Mouse (Mus musculus) heart, postnatal 36 days (tissue): ENCODE data around the gene Laptm5. TPM values are rescaled to one million over a fixed set of nuclear protein-coding genes. Genes with fewer than 3 reads are reported as not detected.

Experiments
- DNase-seq, 2 experiments: peaks; one replicate each; pipeline ENCODE4 v3.0.0; 2021 to 2022
- intact Hi-C: fragments of 180-260 bp; cut with DNase I; formaldehyde crosslinking; loops from one replicate; pipeline ENCODE4 v1.15.1; 2025
- total RNA-seq, 2 experiments: library from RNA; stranded (reverse); gene quantifications; 2 replicates each; pipeline ENCODE4 v1.2.3; 2021

The Laptm5 gene
- total RNA-seq, 2 experiments from 2014 or later = 20.7 to 27.1 TPM

GRCm38 (mm10) chr4:130895701-130896100 lies 17.2 kb upstream of the Laptm5 start:
- no peak for DNase-seq

GRCm38 (mm10) chr4:130896372-130896771 lies 16.6 kb upstream of the Laptm5 start:
- peak; percentile 51 to 60 for DNase-seq
- intact Hi-C loops = loop anchor here (1.0 kb wide), 1 partner anchor 51 kb away; no protein-coding TSS in a partner anchor

More at GRCm38 (mm10) chr4:130895701-130896100, 17.2 kb upstream of the Laptm5 start:
- intact Hi-C loops = loop anchor here (1.0 kb wide), 1 partner anchor 52 kb away; no protein-coding TSS in a partner anchor

GRCm38 (mm10) chr4:130899383-130899781 lies 13.5 kb upstream of the Laptm5 start:
- DNase-seq = no peak
- intact Hi-C loops = no loop called here

- DNase-seq = peak in 1 of 2 experiments; percentile 44
- intact Hi-C loops = no loop called here
Observed at GRCm38 (mm10) chr4:130899782-130900427, 13.0 kb upstream of the Laptm5 start.

GRCm38 (mm10) chr4:130900746-130901145 lies 12.2 kb upstream of the Laptm5 start:
- DNase-seq = no peak
- intact Hi-C loops = no loop called here

GRCm38 (mm10) chr4:130902289-130902781 lies 10.6 kb upstream of the Laptm5 start:
- no peak for DNase-seq
- intact Hi-C loops = no loop called here

- intact Hi-C loops = no loop called here
- DNase-seq = no peak
Observed at GRCm38 (mm10) chr4:130905025-130905424, 7.9 kb upstream of the Laptm5 start.

- intact Hi-C loops = no loop called here
- DNase-seq = no peak
Observed at GRCm38 (mm10) chr4:130905882-130906281, 7.0 kb upstream of the Laptm5 start.

- intact Hi-C loops = no loop called here
- peak; percentile 39 to 48 for DNase-seq
Observed at GRCm38 (mm10) chr4:130906296-130906695, 6.6 kb upstream of the Laptm5 start.

GRCm38 (mm10) chr4:130907200-130908069 lies 5.5 kb upstream of the Laptm5 start:
- intact Hi-C loops = no loop called here
- no peak for DNase-seq

- DNase-seq = no peak
- intact Hi-C loops = no loop called here
Observed at GRCm38 (mm10) chr4:130908133-130908532, 4.8 kb upstream of the Laptm5 start.

GRCm38 (mm10) chr4:130909167-130909874 lies 3.6 kb upstream of the Laptm5 start:
- DNase-seq = no peak
- intact Hi-C loops = no loop called here

- no peak for DNase-seq
- intact Hi-C loops = no loop called here
Observed at GRCm38 (mm10) chr4:130910666-130911065, 2.3 kb upstream of the Laptm5 start.

GRCm38 (mm10) chr4:130912626-130913025 lies 299 bp upstream of the Laptm5 start:
- no peak for DNase-seq
- intact Hi-C loops = no loop called here

GRCm38 (mm10) chr4:130913511-130913910 lies 586 bp downstream of the Laptm5 start:
- intact Hi-C loops = no loop called here
- DNase-seq = no peak

GRCm38 (mm10) chr4:130914011-130914410 lies 1.1 kb downstream of the Laptm5 start:
- DNase-seq = peak in 1 of 2 experiments; percentile 30
- intact Hi-C loops = no loop called here

- intact Hi-C loops = no loop called here
Observed at GRCm38 (mm10) chr4:130914527-130914926, 1.6 kb downstream of the Laptm5 start.

GRCm38 (mm10) chr4:130915006-130915667 lies 2.2 kb downstream of the Laptm5 start:
- no peak for DNase-seq
- intact Hi-C loops = no loop called here

More at GRCm38 (mm10) chr4:130914527-130914926, 1.6 kb downstream of the Laptm5 start:
- DNase-seq = no peak

GRCm38 (mm10) chr4:130915668-130916035 lies 2.7 kb downstream of the Laptm5 start:
- intact Hi-C loops = no loop called here

GRCm38 (mm10) chr4:130916639-130917038 lies 3.7 kb downstream of the Laptm5 start:
- intact Hi-C loops = no loop called here
- DNase-seq = no peak

More at GRCm38 (mm10) chr4:130915668-130916035, 2.7 kb downstream of the Laptm5 start:
- DNase-seq = no peak
